Mouse (Mus musculus): ENCODE results near the gene Elp6. TPM values are rescaled to one million over a fixed set of nuclear protein-coding genes. Genes with fewer than 3 reads are reported as not detected.
"Not testable (repeated sequence)": the region's sequence is repeated elsewhere in the genome, so short reads cannot be mapped to it uniquely, and the experiment has no call there.

The Elp6 gene
- polyA plus RNA-seq, 1 experiment from 2014 or later, result 24.1 TPM

DNA sequence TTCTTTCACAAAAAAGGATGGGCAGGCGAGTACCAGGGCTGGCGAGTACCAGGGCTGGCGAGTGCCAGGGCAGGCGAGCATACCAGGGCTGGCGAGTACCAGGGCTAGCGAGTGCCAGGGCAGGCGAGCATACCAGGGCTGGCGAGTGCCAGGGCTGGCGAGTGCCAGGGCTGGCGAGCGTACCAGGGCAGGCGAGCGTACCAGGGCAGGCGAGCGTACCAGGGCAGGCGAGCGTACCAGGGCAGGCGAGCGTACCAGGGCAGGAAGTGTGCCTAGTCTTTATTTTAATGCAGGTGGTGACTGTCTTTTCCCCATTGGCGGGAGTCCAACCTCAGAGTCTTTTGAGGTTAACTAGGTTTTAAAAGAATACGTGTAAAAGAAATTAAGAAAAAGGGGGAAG is 24.7 kb downstream of the Elp6 start:
- no peaks in the 10 kb centered on the region for H3K27me3 ChIP-seq (ENCODE audit: control insufficient read depth, insufficient read depth, low read depth, low read length)
- no peak overlapping the region for H3K9ac ChIP-seq (ENCODE audit: low read length)
- H3K27ac ChIP-seq (ENCODE audit: low read length), result no peak overlapping the region
- H3K4me2 ChIP-seq (ENCODE audit: low read depth, low read length), result no peak overlapping the region
- H3K9me3 ChIP-seq (ENCODE audit: control insufficient read depth, low read length), result no peaks in the 10 kb centered on the region
- peaks cover 5% of the 10 kb centered on the region for H3K4me1 ChIP-seq (replicated peaks; ENCODE audit: control insufficient read depth, insufficient read depth, low read length)
- H3K4me3 ChIP-seq (ENCODE audit: low read length), result no peak overlapping the region
- H3K36me3 ChIP-seq (ENCODE audit: control insufficient read depth, insufficient read depth, low read length), result no peaks in the 10 kb centered on the region
- 64% methylated on average over 21 of the region's 21 CpGs for WGBS
- no peak for ATAC-seq (ENCODE audit: low read depth)

GRCm38 (mm10) chr9:110330341-110330740 is 25.4 kb downstream of the Elp6 start:
- WGBS, result 28% methylated on average over 6 of the region's 6 CpGs
- no peak overlapping the region for H3K4me3 ChIP-seq (ENCODE audit: low read length)
- no peak for ATAC-seq (ENCODE audit: low read depth)
- H3K9ac ChIP-seq (ENCODE audit: low read length), result no peak overlapping the region
- peaks cover 5% of the 10 kb centered on the region for H3K4me1 ChIP-seq (replicated peaks; ENCODE audit: control insufficient read depth, insufficient read depth, low read length)
- no peaks in the 10 kb centered on the region for H3K36me3 ChIP-seq (ENCODE audit: control insufficient read depth, insufficient read depth, low read length)
- no peak overlapping the region for H3K27ac ChIP-seq (ENCODE audit: low read length)
- no peaks in the 10 kb centered on the region for H3K9me3 ChIP-seq (ENCODE audit: control insufficient read depth, low read length)
- no peaks in the 10 kb centered on the region for H3K27me3 ChIP-seq (ENCODE audit: control insufficient read depth, insufficient read depth, low read depth, low read length)
- H3K4me2 ChIP-seq (ENCODE audit: low read depth, low read length), result no peak overlapping the region

- 82% methylated on average over 5 of the region's 5 CpGs for WGBS
- not testable (repeated sequence) for H3K4me1 ChIP-seq (replicated peaks; ENCODE audit: control insufficient read depth, insufficient read depth, low read length); H3K4me2 ChIP-seq (ENCODE audit: low read depth, low read length); H3K36me3 ChIP-seq (ENCODE audit: control insufficient read depth, insufficient read depth, low read length); H3K9ac ChIP-seq (ENCODE audit: low read length); H3K4me3 ChIP-seq (ENCODE audit: low read length); H3K27me3 ChIP-seq (ENCODE audit: control insufficient read depth, insufficient read depth, low read depth, low read length); H3K9me3 ChIP-seq (ENCODE audit: control insufficient read depth, low read length); H3K27ac ChIP-seq (ENCODE audit: low read length); ATAC-seq (ENCODE audit: low read depth)
Measured at GRCm38 (mm10) chr9:110330913-110331312, 25.9 kb downstream of the Elp6 start.

DNA sequence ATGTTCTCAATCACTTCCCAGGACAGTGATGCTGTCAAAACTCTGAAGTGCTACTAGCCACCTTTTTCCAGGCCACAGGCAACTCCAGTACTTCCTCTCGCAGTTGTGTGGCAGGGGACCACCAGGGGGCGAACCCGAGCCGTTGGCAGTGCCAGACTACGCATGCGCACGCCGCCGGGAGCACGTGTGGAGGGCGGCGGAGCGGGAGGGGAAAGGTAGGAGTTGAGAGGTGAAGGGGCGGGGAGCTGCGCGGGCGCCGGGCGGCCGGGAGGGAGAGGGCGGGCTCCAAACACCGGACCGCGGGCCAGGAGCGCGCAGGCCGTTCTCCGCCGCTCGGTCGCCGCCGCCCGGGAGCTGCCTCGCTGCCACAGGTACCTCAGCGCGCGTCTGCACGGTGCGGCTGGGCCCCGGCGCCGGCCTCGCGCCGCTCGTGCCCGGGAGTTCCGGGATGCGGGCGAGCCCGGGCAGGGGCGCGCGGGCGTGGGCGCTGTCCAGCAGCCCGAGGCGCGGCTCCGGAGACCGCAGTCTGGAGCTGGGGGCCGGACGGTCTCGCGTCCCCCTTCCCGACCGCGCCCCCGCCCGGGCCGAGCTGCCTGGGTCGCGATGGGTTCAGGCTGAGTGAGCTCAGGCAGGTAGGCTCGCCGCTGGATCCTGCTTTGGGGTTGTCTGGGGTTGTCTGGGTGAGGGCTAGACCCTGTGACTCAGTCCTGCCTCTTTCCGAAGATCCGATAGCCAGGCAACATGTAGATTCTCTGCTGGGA is 28.3 kb downstream of the Elp6 start, which contains the start of gene Scap:
TSS of gene Scap (plus strand) at position 154 of the 761 bp plus-strand sequence.
- peak within 1 kb of the TSS; percentile 85 for H3K4me3 ChIP-seq (ENCODE audit: low read length)
- under 1% methylated on average over 22 of the region's 78 CpGs for WGBS
- H3K4me2 ChIP-seq (ENCODE audit: low read depth, low read length), result peak within 1 kb of the TSS; percentile 93
- no peak within 1 kb of the TSS for H3K27ac ChIP-seq (ENCODE audit: low read length)
- peak; percentile 95 for ATAC-seq (ENCODE audit: low read depth)
- H3K9me3 ChIP-seq (ENCODE audit: control insufficient read depth, low read length), result no peaks in the 10 kb centered on the region
- peak within 1 kb of the TSS; percentile 80 for H3K9ac ChIP-seq (ENCODE audit: low read length)
- H3K4me1 ChIP-seq (replicated peaks; ENCODE audit: control insufficient read depth, insufficient read depth, low read length), result peaks cover 5% of the 10 kb centered on the region
- H3K27me3 ChIP-seq (ENCODE audit: control insufficient read depth, insufficient read depth, low read depth, low read length), result no peaks in the 10 kb centered on the region
- H3K36me3 ChIP-seq (ENCODE audit: control insufficient read depth, insufficient read depth, low read length), result no peaks in the 10 kb centered on the region

DNA sequence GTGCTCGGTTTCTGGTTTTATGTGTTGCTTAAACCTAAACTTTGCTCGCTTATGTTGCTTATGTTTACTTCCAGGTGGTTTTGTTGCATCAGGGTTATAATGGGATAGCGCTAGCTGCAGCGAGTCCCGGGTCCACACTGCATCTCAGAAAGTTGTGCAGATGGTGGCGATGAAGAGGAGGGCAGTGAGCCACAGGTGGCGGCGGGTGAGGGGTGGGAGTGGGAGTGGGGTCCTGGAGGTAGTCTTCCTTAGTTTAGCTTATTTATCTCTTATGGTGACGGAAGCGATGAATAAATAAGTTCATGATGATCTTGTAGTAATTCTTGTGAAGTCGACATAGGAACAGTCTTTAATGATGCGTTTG is 28.9 kb downstream of the Elp6 start:
- Histone ChIP-seq H3K36me3 (ENCODE audit: control insufficient read depth, insufficient read depth, low read length) (no peaks in the 10 kb centered on the region), H3K9ac (ENCODE audit: low read length) (peak overlapping the region; percentile 80), H3K27ac (ENCODE audit: low read length) (no peak overlapping the region), H3K4me3 (ENCODE audit: low read length) (peak overlapping the region; percentile 85), H3K27me3 (ENCODE audit: control insufficient read depth, insufficient read depth, low read depth, low read length) (no peaks in the 10 kb centered on the region), H3K4me1 (replicated peaks; ENCODE audit: control insufficient read depth, insufficient read depth, low read length) (peaks cover 5% of the 10 kb centered on the region), H3K9me3 (ENCODE audit: control insufficient read depth, low read length) (no peaks in the 10 kb centered on the region), H3K4me2 (ENCODE audit: low read depth, low read length) (peak overlapping the region; percentile 93)
- ATAC-seq (ENCODE audit: low read depth), result no peak
- 8% methylated on average over 12 of the region's 12 CpGs for whole genome bisulfite sequencing

- H3K9me3 ChIP-seq (ENCODE audit: control insufficient read depth, low read length), result no peaks in the 10 kb centered on the region
- ATAC-seq (ENCODE audit: low read depth), result no peak
- H3K4me3 ChIP-seq (ENCODE audit: low read length), result no peak overlapping the region
- H3K9ac ChIP-seq (ENCODE audit: low read length), result no peak overlapping the region
- no peak overlapping the region for H3K27ac ChIP-seq (ENCODE audit: low read length)
- H3K36me3 ChIP-seq (ENCODE audit: control insufficient read depth, insufficient read depth, low read length), result no peaks in the 10 kb centered on the region
- peaks cover 5% of the 10 kb centered on the region for H3K4me1 ChIP-seq (replicated peaks; ENCODE audit: control insufficient read depth, insufficient read depth, low read length)
- H3K4me2 ChIP-seq (ENCODE audit: low read depth, low read length), result no peak overlapping the region
- whole genome bisulfite sequencing, result 65% methylated on average over 8 of the region's 8 CpGs
- H3K27me3 ChIP-seq (ENCODE audit: control insufficient read depth, insufficient read depth, low read depth, low read length), result no peaks in the 10 kb centered on the region
Measured at GRCm38 (mm10) chr9:110334849-110335248, 29.9 kb downstream of the Elp6 start.

- Histone ChIP-seq H3K27ac (ENCODE audit: low read length) (no peak overlapping the region), H3K9me3 (ENCODE audit: control insufficient read depth, low read length) (no peaks in the 10 kb centered on the region), H3K36me3 (ENCODE audit: control insufficient read depth, insufficient read depth, low read length) (no peaks in the 10 kb centered on the region), H3K4me3 (ENCODE audit: low read length) (no peak overlapping the region), H3K4me1 (replicated peaks; ENCODE audit: control insufficient read depth, insufficient read depth, low read length) (peaks cover 7% of the 10 kb centered on the region), H3K9ac (ENCODE audit: low read length) (no peak overlapping the region), H3K4me2 (ENCODE audit: low read depth, low read length) (no peak overlapping the region), H3K27me3 (ENCODE audit: control insufficient read depth, insufficient read depth, low read depth, low read length) (no peaks in the 10 kb centered on the region)
- ATAC-seq (ENCODE audit: low read depth), result no peak
- WGBS, result 78% methylated on average over 5 of the region's 5 CpGs
Measured at GRCm38 (mm10) chr9:110340037-110340750, 35.2 kb downstream of the Elp6 start.

DNA sequence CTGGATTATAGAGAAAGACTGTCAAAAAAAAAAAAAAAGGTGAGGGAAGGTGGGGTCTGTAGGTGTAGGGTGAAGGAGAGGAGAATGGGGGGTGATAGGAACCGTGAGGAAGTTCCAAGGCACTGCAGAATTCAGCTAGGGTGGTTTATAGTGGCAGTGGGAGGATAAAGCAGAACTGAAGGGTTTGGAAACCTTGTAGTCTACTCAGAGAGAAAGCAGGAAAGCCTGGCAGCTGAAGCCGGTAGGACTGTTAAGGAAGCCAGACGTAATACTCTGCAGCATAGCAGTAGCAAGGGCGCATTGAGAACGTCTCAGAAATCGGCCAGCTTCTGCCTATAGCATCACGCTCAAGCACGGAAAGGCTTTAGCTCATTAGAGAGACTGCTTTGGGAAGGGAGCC is 37.0 kb downstream of the Elp6 start:
- no peaks in the 10 kb centered on the region for H3K27me3 ChIP-seq (ENCODE audit: control insufficient read depth, insufficient read depth, low read depth, low read length)
- no peak overlapping the region for H3K4me2 ChIP-seq (ENCODE audit: low read depth, low read length)
- no peak overlapping the region for H3K27ac ChIP-seq (ENCODE audit: low read length)
- WGBS, result 68% methylated on average over 8 of the region's 8 CpGs
- ATAC-seq (ENCODE audit: low read depth), result no peak
- H3K36me3 ChIP-seq (ENCODE audit: control insufficient read depth, insufficient read depth, low read length), result no peaks in the 10 kb centered on the region
- H3K4me3 ChIP-seq (ENCODE audit: low read length), result no peak overlapping the region
- H3K4me1 ChIP-seq (replicated peaks; ENCODE audit: control insufficient read depth, insufficient read depth, low read length), result peaks cover 9% of the 10 kb centered on the region
- H3K9me3 ChIP-seq (ENCODE audit: control insufficient read depth, low read length), result no peaks in the 10 kb centered on the region
- no peak overlapping the region for H3K9ac ChIP-seq (ENCODE audit: low read length)

GRCm38 (mm10) chr9:110343805-110344204 is 38.8 kb downstream of the Elp6 start:
- WGBS, result 28% methylated on average over 6 of the region's 6 CpGs
- Histone ChIP-seq H3K4me3 (ENCODE audit: low read length) (no peak overlapping the region), H3K27me3 (ENCODE audit: control insufficient read depth, insufficient read depth, low read depth, low read length) (no peaks in the 10 kb centered on the region), H3K27ac (ENCODE audit: low read length) (no peak overlapping the region), H3K36me3 (ENCODE audit: control insufficient read depth, insufficient read depth, low read length) (no peaks in the 10 kb centered on the region), H3K9ac (ENCODE audit: low read length) (no peak overlapping the region), H3K9me3 (ENCODE audit: control insufficient read depth, low read length) (no peaks in the 10 kb centered on the region), H3K4me2 (ENCODE audit: low read depth, low read length) (no peak overlapping the region), H3K4me1 (replicated peaks; ENCODE audit: control insufficient read depth, insufficient read depth, low read length) (peaks cover 9% of the 10 kb centered on the region)
- ATAC-seq (ENCODE audit: low read depth), result 0 out of 2 replicates have a peak, but pooled peaks have one; percentile 7
